Mouse (Mus musculus): ENCODE data around the gene Uvrag. TPM values are rescaled to one million over a fixed set of nuclear protein-coding genes. Genes with fewer than 3 reads are reported as not detected.

Uvrag gene
- total RNA-seq, 4 experiments from 2014 or later = 41.6 to 54.7 (median 52.8) TPM

DNA sequence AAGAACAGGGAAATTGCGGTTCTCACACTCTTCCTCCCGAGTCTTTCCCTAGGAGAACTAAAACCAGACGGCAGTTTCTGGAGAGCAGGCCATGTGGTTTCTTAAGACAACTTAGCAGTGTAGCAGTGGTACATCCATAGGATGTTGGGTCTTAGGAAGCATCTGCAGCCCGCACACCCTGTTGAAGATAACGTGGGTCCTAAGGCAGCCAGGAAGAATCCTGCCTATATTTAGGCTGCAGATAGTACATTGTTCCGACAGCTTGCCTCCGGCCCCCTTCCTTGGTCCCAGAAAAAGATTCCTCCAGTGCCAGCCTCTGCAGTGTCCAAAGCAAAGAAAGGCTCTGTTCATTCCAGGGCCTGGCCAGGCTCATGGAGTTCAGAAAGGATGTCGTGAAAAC lies 25.2 kb upstream of the Uvrag start:
- no peak for DNase-seq (ENCODE audit: low spot score in 2 of 2)

DNA sequence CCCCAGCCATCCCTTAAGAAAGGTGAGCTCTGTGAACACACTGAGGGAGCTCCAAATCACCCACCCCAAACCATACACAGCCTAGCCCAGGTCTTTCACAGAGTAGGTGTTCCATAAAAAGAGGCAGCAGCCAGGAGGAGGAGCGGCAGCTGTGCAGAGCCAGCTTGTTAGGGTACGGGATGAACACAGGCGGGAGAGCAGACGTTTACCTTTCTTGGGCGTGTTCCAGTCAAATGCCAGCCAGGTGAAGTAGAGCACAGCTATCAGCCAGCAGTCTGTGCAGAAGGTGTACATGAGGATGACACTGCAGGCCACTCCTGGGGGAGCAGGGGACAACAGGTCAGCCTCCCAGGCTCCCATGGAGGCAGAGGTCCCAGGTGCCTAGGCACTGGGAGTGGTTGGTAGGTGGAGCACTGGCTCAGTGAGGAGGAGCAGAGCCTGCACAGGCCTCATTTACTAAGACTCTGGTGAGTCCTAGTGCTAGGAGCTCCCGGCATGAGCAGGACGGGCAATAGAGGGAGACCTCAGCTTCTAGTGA lies 24.0 kb upstream of the Uvrag start:
- DNase-seq (ENCODE audit: low spot score in 2 of 2) = no peak

DNA sequence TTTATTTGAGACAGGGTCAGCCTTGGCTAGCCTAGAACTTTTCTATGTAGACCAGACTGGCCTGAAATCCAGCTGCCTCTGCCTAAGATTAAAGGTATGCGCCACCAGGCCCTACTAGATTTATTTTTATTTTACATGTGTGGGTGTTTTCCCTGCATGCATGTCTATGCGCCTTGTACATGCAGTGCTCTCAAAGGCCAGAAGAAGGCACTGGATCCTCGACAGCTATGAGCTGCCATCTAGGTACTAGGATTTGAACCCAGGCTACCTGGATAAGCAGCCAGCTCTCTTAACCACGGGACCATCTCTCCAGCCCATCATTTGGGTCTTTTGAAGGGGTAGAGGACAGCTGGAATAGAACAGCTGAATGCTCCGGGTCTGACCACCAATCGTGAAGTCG lies 21.5 kb upstream of the Uvrag start:
- DNase-seq (ENCODE audit: low spot score in 2 of 2) = no peak

DNA sequence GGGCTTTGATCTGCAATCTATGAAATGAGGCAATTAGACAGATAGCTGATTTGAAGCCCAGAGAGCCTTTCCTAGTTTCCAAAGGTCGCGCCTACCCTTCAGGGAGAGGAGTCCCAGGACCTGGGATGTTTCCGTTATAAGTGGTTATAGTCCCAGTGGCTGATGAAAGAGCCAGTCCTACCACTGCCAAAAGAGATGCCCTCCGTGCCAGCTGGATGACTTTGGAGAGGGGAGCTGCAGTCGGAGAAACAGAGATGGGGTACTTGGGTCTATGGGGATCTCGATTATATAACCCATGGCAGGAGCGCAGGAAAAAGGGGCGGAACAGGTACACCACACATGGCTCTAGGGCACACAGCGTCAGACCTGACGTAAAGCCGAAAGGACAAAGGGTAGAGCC lies 21.0 kb upstream of the Uvrag start:
- DNase-seq (ENCODE audit: low spot score in 2 of 2) = no peak

DNA sequence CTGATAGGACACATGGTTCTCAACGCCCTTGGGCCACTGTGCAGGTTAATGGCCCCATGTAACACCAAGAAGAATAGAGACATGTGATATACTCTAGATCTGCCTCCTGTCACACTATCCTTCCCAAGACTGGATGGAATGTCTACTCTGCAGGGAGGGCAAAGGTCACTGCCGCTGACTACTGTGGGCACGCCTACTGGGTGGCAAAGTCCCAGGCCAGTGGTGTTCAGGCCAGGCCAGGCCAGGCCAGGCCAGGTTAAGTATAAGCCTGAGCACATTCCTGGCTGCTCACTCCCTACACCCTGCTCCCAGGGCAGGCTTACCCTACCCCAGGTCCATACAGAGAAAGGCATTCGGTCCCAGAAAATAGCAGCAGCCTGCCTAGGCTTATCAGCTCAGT lies 20.6 kb upstream of the Uvrag start:
- DNase-seq (ENCODE audit: low spot score in 2 of 2) = no peak

DNA sequence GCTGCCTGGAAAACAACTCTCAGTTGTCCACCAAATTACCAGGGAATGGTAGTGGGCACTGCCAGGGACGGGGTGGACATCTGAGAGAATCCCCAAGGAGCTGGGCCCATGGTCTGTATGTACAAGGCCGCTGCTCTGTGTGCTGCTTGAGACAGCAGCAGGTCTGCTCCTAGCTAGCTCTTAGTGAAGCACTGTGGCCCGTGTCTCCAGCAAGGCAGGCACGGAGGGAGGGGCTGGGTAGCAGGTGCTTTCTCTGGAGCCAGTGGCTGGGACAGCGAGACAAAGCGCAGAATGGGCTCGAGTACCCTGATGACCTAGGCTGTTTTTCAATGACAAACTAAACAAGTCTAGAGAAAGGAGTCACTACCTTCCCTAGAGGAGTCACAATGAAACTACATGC lies 20.1 kb upstream of the Uvrag start:
- DNase-seq (ENCODE audit: low spot score in 2 of 2) = no peak

DNA sequence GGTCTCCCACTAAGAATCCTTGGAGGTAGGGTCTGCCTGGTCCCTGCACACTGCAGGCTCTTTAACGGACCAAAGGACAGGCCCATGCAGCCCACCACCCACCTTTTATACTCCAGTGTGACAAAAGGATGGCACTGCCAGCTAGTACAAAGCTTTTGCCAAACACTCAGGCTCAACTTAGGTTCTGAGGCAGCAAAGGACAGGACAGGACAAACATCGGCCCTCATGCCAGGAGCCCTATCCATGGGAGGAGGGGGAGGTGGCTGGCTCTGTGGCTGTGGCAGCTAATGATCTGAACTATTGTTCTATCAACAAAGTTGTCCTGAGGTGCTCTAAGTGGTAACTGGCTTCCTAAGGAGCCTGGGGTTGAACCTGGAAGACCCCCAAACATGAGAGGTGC lies 18.5 kb upstream of the Uvrag start:
- DNase-seq (ENCODE audit: low spot score in 2 of 2) = no peak

DNA sequence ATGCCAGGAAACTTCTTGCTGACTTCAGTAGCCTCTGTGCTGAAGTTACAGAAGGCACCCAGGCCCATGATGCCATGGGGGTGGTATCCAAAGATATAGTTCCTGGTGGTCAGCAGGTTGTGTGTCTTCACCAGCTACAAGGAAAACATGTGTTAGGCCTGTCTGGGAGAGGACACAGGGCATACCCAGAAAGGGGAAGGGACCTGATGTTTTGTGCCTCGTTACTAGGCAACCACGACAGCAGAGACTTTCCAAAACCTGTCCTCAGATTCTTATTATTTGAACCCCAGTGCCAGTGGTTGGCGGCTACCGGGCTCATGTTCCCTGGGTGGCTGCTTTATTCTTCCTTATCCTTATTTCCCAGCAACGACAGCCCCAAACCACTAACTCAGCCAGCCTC lies 18.0 kb upstream of the Uvrag start:
- no peak for DNase-seq (ENCODE audit: low spot score in 2 of 2)

DNA sequence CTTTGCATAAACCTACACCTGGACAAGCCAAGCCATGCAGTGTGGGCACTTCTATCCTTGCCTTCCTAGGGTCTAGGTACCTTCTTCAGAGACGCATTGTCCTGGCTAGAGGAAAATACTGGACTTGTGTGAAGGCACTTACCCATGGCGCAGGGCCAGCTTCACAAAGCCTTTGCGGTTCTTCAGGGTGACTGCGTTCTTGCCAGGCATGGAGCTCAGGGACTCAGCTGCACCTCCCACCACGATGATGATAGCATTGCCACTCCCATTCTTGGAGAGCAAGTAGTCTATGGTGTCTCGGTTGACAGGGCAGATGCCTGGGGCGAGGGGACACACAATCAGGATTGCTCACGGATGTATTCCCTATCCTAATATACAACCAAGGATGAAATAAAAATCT lies 17.1 kb upstream of the Uvrag start:
- DNase-seq (ENCODE audit: low spot score in 2 of 2) = no peak

DNA sequence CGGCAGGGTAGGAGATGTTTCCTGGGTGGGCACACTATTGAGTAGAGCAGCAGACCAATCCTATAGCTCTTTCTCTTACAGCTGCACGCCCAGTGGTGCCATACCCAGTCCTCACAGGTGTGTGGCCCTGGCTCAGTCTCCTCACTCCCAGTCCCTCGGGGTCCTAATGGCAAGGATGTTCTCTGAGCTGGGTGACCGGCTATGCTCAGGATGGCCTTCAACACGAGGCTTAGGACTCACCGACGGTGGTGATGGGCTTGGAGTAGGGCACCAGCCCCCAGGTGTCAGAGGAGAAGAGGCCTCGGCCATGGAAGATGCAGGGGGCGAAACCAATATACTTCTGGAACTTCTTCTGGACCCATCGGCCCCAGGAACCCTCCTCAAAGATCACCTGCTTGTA lies 15.8 kb upstream of the Uvrag start:
- DNase-seq (ENCODE audit: low spot score in 2 of 2) = no peak

DNA sequence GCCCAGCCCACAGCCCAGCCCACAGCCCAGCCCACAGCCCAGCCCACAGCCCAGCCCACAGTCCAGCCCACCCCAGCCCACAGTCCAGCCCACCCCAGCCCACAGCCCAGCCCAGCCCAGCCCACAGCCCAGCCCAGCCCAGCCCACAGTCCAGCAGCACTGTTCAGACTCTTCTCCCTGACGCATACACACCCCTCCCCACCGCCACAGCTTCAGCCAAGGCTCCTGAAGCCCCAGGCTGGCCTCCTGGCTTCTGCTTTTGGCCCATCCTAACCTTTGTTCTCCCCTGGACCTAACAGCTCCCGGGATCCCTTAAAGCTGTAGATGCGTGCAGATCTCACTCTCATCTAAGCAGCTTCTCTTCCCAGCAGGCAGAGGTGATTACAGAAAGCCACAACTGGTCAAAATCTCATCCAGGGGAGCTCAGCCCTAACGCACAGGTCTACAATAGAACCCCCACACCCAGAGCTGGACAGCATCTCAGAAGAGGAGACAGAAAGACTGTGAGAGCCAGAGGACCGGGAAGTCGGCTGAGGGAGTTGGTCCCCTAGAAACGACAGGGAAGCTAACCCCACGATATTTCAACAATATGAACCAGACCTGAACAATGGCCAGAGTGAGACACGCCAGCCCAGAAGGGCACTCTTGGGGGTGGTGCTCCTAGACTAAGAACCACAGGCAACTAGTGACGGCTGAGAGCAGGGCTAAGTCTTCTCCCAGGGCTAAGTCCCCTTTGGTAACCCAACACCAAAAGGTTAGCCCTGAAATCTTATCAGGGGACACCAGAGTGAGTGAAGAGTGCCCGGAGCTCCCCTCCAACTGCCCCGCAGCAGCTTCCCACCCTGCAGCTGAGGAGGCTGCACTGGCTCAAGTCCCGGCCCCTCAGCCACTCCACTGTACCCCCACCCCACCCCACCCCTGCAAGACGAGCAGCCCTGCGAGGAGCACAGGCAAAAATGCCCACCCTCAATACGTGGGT lies 14.7 kb upstream of the Uvrag start:
- DNase-seq (ENCODE audit: low spot score in 2 of 2) = no peak

DNA sequence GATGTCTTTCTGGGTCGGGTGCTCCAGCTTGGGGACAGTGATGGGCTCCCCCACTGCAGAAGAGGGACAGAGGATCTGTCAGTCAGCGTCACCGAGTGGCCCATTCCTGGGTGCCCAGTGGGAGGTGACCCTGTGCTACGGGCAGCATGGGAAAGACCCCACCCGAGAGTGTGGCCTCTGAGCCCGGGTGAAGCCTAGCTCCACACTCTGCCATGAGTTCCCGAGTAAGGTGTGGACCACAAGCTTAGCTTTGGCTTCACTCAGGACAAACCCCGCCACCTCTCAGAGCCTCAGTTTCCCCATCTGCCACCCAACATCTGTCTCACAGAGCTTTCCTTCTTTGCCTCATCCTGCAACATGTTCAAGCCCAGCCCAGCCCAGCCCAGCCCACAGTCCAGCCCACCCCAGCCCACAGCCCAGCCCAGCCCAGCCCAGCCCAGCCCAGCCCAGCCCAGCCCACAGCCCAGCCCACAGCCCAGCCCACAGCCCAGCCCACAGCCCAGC lies 13.8 kb upstream of the Uvrag start:
- no peak for DNase-seq (ENCODE audit: low spot score in 2 of 2)

DNA sequence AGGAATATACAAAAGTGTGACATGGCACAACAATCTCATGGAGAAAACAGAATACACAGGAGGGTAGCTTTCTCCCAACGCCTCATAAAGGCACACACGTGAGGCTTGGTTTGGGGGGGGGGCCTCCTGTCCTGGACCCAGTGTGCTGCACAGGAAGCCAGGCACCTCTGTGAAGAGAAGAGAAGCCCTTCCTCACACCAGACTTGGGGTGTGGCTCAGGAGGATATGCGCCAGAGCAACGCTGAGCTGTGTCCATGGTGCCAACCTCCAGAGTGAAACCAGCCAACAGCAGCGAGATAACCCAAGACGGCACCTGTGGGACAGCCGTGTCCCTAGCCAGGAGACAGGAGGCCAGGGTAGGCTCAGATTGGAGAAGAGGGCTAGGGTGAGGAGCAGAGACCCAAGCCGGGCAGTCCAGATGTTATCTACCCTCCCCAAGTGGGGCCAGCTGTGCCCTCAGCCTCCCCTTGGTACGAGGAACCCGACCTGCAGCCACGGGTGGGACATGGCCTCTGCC lies 12.8 kb upstream of the Uvrag start:
- DNase-seq (ENCODE audit: low spot score in 2 of 2) = no peak

DNA sequence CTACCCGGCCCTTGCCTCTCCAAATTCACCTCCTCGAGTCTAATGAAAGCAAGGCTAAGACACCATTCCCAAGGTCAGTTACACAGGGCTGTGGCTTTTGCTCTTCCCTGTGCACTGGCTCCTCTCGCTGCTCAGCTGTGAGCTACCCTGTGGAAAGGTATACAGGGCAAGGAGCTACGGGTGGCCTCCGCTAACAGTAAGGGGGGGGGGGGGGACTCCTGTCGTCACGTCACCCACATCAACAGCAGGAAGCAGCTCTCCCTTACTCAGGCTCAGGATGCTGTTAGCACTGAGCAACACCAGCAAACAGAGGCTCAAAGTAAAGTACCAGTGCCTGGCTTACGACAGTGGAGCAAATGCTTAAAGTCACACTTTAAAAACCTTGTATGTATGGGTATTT lies 11.8 kb upstream of the Uvrag start:
- no peak for DNase-seq (ENCODE audit: low spot score in 2 of 2)

DNA sequence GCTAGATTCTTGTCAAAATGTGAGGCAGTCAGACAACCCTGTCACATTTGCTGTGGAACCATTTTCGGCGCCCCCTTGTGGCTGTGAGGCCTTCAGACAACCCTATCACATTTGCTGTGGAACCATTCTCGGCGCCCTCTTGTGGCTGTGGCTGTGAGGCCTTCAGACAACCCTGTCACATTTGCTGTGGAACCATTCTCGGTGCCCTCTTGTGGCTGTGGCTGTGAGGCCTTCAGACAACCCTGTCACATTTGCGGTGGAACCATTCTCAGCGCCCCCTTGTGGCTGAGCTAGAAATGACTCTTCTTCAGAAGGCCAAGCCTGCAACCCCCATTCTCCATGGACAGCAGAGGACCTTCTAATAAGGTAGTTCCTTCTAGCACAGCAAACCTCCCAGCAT lies 10.4 kb upstream of the Uvrag start:
- DNase-seq (ENCODE audit: low spot score in 2 of 2) = peak; percentile 92 to 97

DNA sequence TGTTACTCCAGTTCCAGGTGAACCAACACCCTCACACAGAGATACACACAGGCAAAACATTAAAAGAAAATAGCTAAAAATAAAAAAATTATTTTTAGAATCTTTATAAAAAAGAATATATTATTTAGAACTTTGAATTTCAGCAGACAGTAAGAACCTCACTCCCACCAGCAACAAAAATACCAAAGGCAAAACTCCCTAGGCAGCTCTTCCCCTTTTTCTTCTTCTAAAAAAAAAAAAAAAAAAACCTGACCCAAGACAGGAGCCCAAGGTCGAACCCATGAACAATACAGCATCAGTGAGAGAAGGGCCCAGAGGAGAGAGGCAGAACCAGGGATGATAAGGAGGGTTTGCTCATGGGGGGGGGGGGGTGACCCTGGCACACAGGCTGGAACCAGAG lies 8.1 kb upstream of the Uvrag start:
- no peak for DNase-seq (ENCODE audit: low spot score in 2 of 2)

DNA sequence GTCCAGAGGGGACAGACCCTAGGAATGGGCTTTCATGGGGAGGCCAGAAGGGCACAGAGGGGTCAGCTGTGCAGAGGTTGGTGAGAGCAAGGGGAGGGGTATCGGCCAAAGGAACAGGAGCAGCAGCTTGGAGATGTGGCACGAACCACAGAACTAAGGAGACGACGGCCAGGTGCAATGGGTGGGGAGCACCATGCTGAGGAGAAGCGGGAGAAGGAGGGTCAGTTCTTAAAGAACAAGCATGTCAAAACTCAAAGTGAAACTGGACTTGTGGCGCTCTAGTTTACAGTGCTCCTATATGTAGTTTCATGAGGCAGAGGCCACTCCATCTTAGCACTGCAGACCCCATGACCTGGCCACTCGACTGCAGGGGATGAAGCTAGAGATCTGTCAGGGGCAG lies 6.6 kb upstream of the Uvrag start:
- no peak for DNase-seq (ENCODE audit: low spot score in 2 of 2)

DNA sequence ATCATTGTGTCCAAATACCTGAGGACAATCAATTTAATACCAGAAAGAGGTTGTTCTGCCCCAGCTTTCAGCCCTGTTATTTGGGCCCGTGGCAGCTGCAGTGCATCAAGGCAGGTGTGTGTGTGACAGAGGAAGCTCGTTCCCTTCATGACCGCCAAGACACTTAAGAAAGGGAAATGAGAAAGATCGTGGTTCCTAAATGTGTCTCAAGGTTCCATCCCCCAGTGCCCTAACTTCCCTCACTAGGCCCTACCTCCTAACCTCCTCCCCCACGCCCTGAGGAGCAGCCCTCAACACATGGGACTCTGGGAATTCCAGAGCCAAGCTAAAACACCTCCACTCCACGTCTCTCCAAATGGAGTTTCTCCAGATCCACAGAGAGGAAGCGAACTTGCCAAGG lies 6.0 kb upstream of the Uvrag start:
- DNase-seq (ENCODE audit: low spot score in 2 of 2) = no peak

DNA sequence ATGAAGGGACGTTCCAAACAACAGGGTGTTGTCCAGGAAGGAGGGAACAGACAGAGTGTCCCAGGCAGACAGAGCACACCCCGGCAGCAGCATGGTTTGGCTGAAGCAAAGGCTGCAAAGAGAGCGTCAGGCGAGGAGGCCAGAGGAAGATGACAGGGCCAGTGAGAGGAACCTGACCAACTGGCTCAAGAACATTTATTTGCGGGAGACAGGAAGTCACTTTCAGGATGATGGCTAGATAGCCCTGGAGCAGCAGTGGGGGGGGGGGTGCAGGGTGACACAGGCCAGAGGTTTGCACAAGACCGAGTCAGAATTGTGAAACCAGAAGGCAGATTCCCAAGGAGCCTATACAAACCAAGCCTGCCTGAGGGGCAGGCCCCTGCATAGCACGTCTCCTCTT lies 5.1 kb upstream of the Uvrag start:
- no peak for DNase-seq (ENCODE audit: low spot score in 2 of 2)

DNA sequence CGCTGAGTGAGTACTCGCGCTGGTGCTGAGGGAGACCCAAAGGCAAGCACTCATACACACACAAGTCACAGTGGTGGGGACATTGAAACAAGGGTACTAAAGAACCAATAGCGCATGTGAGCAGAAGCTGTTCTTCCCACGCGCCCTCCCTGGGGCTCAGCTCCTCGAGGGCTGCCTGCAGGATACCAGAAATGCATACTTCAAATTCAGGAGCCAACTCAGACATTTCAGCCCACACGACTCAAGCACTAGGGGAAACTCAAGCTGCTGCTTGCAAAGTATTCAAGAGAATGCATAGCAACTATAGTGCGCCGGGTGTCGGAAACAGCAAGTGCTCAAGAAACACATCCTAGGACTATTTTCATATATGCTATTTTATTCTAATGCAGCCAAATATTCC lies 3.7 kb upstream of the Uvrag start:
- peak; percentile 58 to 60 for DNase-seq (ENCODE audit: low spot score in 2 of 2)

DNA sequence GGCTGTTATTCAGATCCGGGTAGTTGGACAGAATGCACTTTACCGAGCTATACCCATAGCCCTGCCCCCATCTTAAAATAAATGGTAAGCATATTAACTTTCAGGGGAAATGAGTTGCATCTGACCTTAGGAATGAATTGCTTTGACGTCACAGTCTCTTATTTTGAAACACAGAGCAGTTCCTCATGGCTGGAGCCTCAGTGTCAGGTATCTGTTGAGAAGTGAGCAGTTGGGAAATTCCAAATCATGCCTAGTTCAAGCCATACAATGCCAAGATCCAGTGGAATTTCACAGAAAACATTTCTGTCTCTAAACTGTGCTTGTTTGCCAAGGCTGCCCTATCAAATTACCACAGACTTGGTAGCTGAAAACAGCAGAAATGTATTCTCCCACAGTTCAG lies 2.3 kb upstream of the Uvrag start:
- DNase-seq (ENCODE audit: low spot score in 2 of 2) = no peak

DNA sequence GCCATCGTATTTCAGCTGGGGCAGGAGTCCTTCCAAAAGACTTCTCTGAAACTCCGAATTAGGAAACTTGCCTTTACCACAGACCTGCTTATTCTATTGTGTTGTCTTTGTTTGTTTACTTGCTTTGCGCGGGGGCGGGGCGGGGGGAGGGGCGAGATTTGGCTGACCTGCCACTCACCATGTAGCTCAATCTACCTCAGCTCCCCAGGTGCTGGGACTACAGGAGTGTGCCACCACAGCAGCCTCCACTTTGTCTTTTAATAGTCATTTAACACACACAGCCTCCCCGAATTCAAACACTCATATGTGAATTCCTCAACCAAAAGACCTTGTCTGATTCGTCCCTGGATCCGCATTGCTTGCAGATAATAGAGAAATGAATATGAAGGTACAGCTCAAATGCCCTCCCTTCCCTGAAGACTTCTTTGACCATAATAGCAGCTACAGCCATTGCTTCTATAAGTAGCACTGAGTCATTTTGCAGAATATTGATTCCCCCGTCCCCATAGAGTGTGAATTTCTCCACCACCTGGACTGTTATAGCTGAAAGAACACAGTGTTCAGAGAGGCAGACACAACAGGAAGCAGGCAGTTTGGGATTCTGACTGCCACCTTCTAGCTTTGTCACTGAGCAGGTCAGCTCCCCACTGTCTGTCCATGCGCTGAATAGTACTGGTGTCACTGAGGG lies 1.1 kb upstream of the Uvrag start:
- no peak for DNase-seq (ENCODE audit: low spot score in 2 of 2)

Data from layer of hippocampus, adult 8-10 months (tissue).